Mouse (Mus musculus) intestine, embryonic 14.5 days (tissue): ENCODE results near the gene Atraid. TPM values are rescaled to one million over a fixed set of nuclear protein-coding genes. Genes with fewer than 3 reads are reported as not detected.

Experiments
- ATAC-seq: fragments of 200-750 bp; cut with Nextera tagmentation; replicated peaks from 2 replicates; pipeline ENCODE4 v1.8.0; 2017; ENCODE audit warnings: low read depth, moderate number of reproducible peaks, moderate TSS enrichment, moderate library complexity; ENCODE audit not compliant: low FRiP score, low TSS enrichment
- DNase-seq: peaks from one replicate; pipeline ENCODE4 v3.0.0-alpha.2; 2018; ENCODE audit warnings: low spot score
- H3K27ac ChIP-seq: fragments of 300-500 bp; sonication (generic); 2 replicates; pipeline ENCODE4 v1.5.1; 2014; ENCODE audit warnings: low read depth, mild to moderate bottlenecking, control low read depth
- H3K27me3 ChIP-seq: fragments of 300-500 bp; sonication (generic); replicated peaks from 2 replicates; pipeline ENCODE4 v1.6.1; 2014; ENCODE audit warnings: low read length, control low read depth; ENCODE audit not compliant: control insufficient read depth, insufficient read depth
- H3K36me3 ChIP-seq: fragments of 300-500 bp; sonication (generic); 2 replicates; pipeline ENCODE4 v1.6.1; 2014; ENCODE audit warnings: low read length, control low read depth; ENCODE audit not compliant: control insufficient read depth, insufficient read depth
- H3K4me1 ChIP-seq: fragments of 300-500 bp; sonication (generic); replicated peaks from 2 replicates; pipeline ENCODE4 v1.6.1; 2014; ENCODE audit warnings: low read length, control low read depth, mixed read lengths; ENCODE audit not compliant: control insufficient read depth, insufficient read depth
- H3K4me2 ChIP-seq: fragments of 300-500 bp; sonication (generic); 2 replicates; pipeline ENCODE4 v1.6.1; 2014; ENCODE audit warnings: low read length
- H3K4me3 ChIP-seq: fragments of 300-500 bp; sonication (generic); 2 replicates; pipeline ENCODE4 v1.5.1; 2014; ENCODE audit warnings: low read depth, low read length, control low read depth, mixed read lengths
- H3K9ac ChIP-seq: fragments of 300-500 bp; sonication (generic); 2 replicates; pipeline ENCODE4 v1.6.1; 2014; ENCODE audit warnings: mild to moderate bottlenecking, low read length
- H3K9me3 ChIP-seq: fragments of 300-500 bp; sonication (generic); 2 replicates; pipeline ENCODE4 v1.6.1; 2016; ENCODE audit warnings: low read length, control low read depth; ENCODE audit not compliant: control insufficient read depth
- WGBS: fragments of 180-500 bp; shearing (Covaris S2); extraction: QIAGEN DNeasy Blood & Tissue Kit; methylation state at CpG from one replicate; pipeline ENCODE4 v1.1.7; 2014; 5-methylcytosine and 5-hydroxymethylcytosine counted together
- polyA plus RNA-seq: library from polyadenylated mRNA; unstranded; fragments of >200 nt; fragmentation: Nextera tagmentation; extraction: Ambion mirVana; gene quantifications from 2 replicates; pipeline ENCODE4 v1.2.1, GENCODE M21; 2014

The Atraid gene
- polyA plus RNA-seq, 1 experiment from 2014 or later, result 178 TPM

- DNase-seq (no peak), ATAC-seq (no peak)
- Histone ChIP-seq H3K27ac (no peak overlapping the region), H3K36me3 (peaks cover 11% of the 10 kb centered on the region), H3K27me3 (peaks cover 2% of the 10 kb centered on the region; the same call in 1 of the 2 replicates), H3K9me3 (no peaks in the 10 kb centered on the region), H3K4me3 (no peak overlapping the region), H3K4me1 (no peaks in the 10 kb centered on the region; the same call in 1 of the 2 replicates), H3K9ac (no peak overlapping the region), H3K4me2 (no peak overlapping the region)
- WGBS, result 22% methylated on average over 12 of the region's 12 CpGs
Observed at GRCm38 (mm10) chr5:31082935-31083625, 35.0 kb downstream of the Atraid start.

GRCm38 (mm10) chr5:31083949-31084348 lies 35.8 kb downstream of the Atraid start:
- no peaks in the 10 kb centered on the region for H3K9me3 ChIP-seq
- 13% methylated on average over 8 of the region's 8 CpGs for WGBS
- peaks cover 11% of the 10 kb centered on the region; the same call in 1 of the 2 replicates for H3K27me3 ChIP-seq
- no peak overlapping the region for H3K27ac ChIP-seq
- DNase-seq (no peak), ATAC-seq (no peak)
- H3K4me1 ChIP-seq, result no peaks in the 10 kb centered on the region; the same call in 1 of the 2 replicates
- H3K4me3 ChIP-seq, result no peak overlapping the region
- H3K4me2 ChIP-seq, result no peak overlapping the region
- H3K36me3 ChIP-seq, result peaks cover 3% of the 10 kb centered on the region; the same call in 1 of the 2 replicates
- no peak overlapping the region for H3K9ac ChIP-seq

DNA sequence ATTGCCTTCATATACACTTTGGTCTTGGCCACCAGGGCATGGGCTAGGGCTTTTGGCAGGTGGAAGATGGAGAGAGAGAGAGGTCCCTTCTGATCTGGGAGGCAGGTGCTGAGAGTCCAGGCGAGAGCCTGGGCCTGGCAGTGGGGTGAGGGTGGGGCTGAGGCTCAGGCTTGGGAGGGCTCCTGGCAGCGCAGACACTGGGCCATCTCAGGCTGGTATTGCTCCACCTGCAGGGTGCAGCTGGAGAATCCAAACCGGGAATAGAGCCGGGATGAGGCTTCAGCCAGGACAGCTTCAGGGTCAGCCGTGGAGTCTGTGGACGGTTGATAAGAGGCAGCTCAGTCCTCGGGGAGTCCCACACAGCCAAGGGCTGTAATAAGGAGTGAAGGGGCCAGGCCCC lies 38.5 kb downstream of the Atraid start:
- Histone ChIP-seq H3K36me3 (no peaks in the 10 kb centered on the region), H3K4me3 (no peak overlapping the region), H3K4me2 (no peak overlapping the region), H3K4me1 (no peaks in the 10 kb centered on the region; the same call in 1 of the 2 replicates), H3K9ac (no peak overlapping the region), H3K9me3 (no peaks in the 10 kb centered on the region), H3K27me3 (peaks cover 38% of the 10 kb centered on the region), H3K27ac (no peak overlapping the region)
- DNase-seq (no peak), ATAC-seq (no peak; the same call in 1 of the 2 replicates)
- 25% methylated on average over 7 of the region's 7 CpGs for WGBS

- Histone ChIP-seq H3K4me1 (no peaks in the 10 kb centered on the region; the same call in 1 of the 2 replicates), H3K4me2 (no peak overlapping the region), H3K4me3 (no peak overlapping the region), H3K9me3 (no peaks in the 10 kb centered on the region), H3K9ac (no peak overlapping the region), H3K27me3 (peaks cover 43% of the 10 kb centered on the region), H3K27ac (no peak overlapping the region), H3K36me3 (no peaks in the 10 kb centered on the region)
- DNase-seq, result no peak
- WGBS, result 77% methylated on average over 2 of the region's 2 CpGs
- ATAC-seq, result no peak
Observed at GRCm38 (mm10) chr5:31087131-31087530, 39.0 kb downstream of the Atraid start.

- Histone ChIP-seq H3K36me3 (no peaks in the 10 kb centered on the region), H3K4me3 (peak overlapping the region; percentile 39), H3K27me3 (peaks cover 94% of the 10 kb centered on the region), H3K4me2 (peak overlapping the region; percentile 53), H3K9me3 (no peaks in the 10 kb centered on the region), H3K27ac (no peak overlapping the region), H3K9ac (no peak overlapping the region), H3K4me1 (peaks cover 16% of the 10 kb centered on the region; the same call in 1 of the 2 replicates)
- ATAC-seq (no peak), DNase-seq (peak; percentile 60)
- WGBS, result 2% methylated on average over 53 of the region's 53 CpGs
Observed at GRCm38 (mm10) chr5:31092231-31092975, 44.3 kb downstream of the Atraid start.

- H3K27ac ChIP-seq, result no peak overlapping the region
- H3K9me3 ChIP-seq, result no peaks in the 10 kb centered on the region
- DNase-seq (peak; percentile 74), ATAC-seq (peak; percentile 50; the same call in 1 of the 2 replicates)
- H3K4me2 ChIP-seq, result peak overlapping the region; percentile 53
- under 1% methylated on average over 46 of the region's 54 CpGs for WGBS
- no peaks in the 10 kb centered on the region for H3K36me3 ChIP-seq
- H3K27me3 ChIP-seq, result peaks cover 97% of the 10 kb centered on the region
- no peak overlapping the region for H3K9ac ChIP-seq
- peaks cover 16% of the 10 kb centered on the region; the same call in 1 of the 2 replicates for H3K4me1 ChIP-seq
- peak overlapping the region; percentile 39 for H3K4me3 ChIP-seq
Observed at GRCm38 (mm10) chr5:31093151-31094041, 45.3 kb downstream of the Atraid start.

GRCm38 (mm10) chr5:31094100-31094798 lies 46.1 kb downstream of the Atraid start:
- Histone ChIP-seq H3K36me3 (no peaks in the 10 kb centered on the region), H3K4me1 (peaks cover 16% of the 10 kb centered on the region; the same call in 1 of the 2 replicates), H3K4me2 (peak overlapping the region; percentile 44; the same call in 1 of the 2 replicates), H3K4me3 (peak overlapping the region; percentile 27; the same call in 1 of the 2 replicates), H3K27me3 (peaks cover 97% of the 10 kb centered on the region), H3K27ac (no peak overlapping the region), H3K9me3 (no peaks in the 10 kb centered on the region), H3K9ac (no peak overlapping the region)
- ATAC-seq (no peak), DNase-seq (peak; percentile 62)
- WGBS, result 3% methylated on average over 29 of the region's 29 CpGs
